In the genomic region with DNA sequence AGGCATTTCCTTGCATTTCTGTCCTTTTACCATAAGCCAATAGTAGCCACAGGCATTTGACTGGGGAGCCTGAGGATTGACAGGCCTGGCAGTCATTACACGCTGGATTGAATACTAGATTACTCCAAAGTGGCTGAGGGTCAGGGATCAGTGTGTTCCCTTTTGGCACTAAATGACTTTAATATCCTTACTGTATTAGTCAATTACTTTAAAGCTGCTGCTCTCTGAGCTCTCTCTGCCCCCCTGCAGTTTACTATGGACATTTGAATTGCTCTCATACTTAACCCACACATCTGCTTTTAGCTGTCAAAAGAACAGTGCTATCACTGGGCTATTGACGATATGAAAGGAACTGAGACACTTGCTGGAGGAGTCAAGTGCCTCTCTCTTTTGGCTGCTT, we compare ENCODE assay signal across 18 mouse cellular contexts.
DNase-seq lines count a peak whose midpoint lies in the region; ATAC-seq lines count a peak whose summit lies in the region.
"Had no signal": no experiment of that assay in that cellular context is flagged by ENCODE, and none has a peak within 500 bp of the region (broad histone marks: within the 10 kb centered on the region; RNA-seq: fewer than 3 reads in every experiment).

No protein-coding gene starts in this region.

- no peaks in the 10 kb centered on the region for H3K9me3 ChIP-seq in forebrain, embryonic 14.5 days (replicated peaks; ENCODE audit: control insufficient read depth, low read length)
- H3K9me3 ChIP-seq in forebrain, embryonic 16.5 days (ENCODE audit: control insufficient read depth, low read length), result no peaks in the 10 kb centered on the region
- no peaks in the 10 kb centered on the region for H3K9me3 ChIP-seq in neural tube, embryonic 12.5 days
- H3K9me3 ChIP-seq: embryonic facial prominence, embryonic 13.5 days; heart, embryonic 13.5 days; intestine, embryonic 15.5 days; stomach, embryonic 15.5 days had no signal

- H3K36me3 ChIP-seq in forebrain, embryonic 14.5 days (ENCODE audit: control insufficient read depth, insufficient read depth, low read length), result no peaks in the 10 kb centered on the region
- no peaks in the 10 kb centered on the region for H3K36me3 ChIP-seq in forebrain, embryonic 16.5 days (ENCODE audit: control insufficient read depth, insufficient read depth)
- H3K36me3 ChIP-seq in neural tube, embryonic 12.5 days, result no peaks in the 10 kb centered on the region
- H3K36me3 ChIP-seq: embryonic facial prominence, embryonic 13.5 days; heart, embryonic 13.5 days; intestine, embryonic 15.5 days; stomach, embryonic 15.5 days had no signal

- no peak overlapping the region for H3K4me2 ChIP-seq in forebrain, embryonic 14.5 days (ENCODE audit: low read length)
- H3K4me2 ChIP-seq in forebrain, embryonic 16.5 days (ENCODE audit: low read length), result no peak overlapping the region
- no peak overlapping the region for H3K4me2 ChIP-seq in neural tube, embryonic 12.5 days (replicated peaks)
- H3K4me2 ChIP-seq: embryonic facial prominence, embryonic 13.5 days; heart, embryonic 13.5 days; intestine, embryonic 15.5 days; stomach, embryonic 15.5 days had no signal

- peak; percentile 33 for DNase-seq in forebrain, embryonic 14.5 days (ENCODE audit: low spot score)
- DNase-seq in neural tube, embryonic 10.5 days (ENCODE audit: extremely low spot score, low spot score), result no peak
- peak; percentile 43 for DNase-seq in mesoderm, embryonic 11.5 days (ENCODE audit: low read depth, low spot score)
- DNase-seq in cerebellum, postnatal 36 days, result no peak
- DNase-seq in MN1 (ENCODE audit: low spot score), result no peak
- no peak for DNase-seq in adipocyte (ENCODE audit: low spot score)
- DNase-seq: cerebellum, adult 9-11 months; heart, postnatal 36 days; lung, adult 2 months had no signal

- no peaks in the 10 kb centered on the region for H3K27me3 ChIP-seq in forebrain, embryonic 14.5 days (replicated peaks; ENCODE audit: control insufficient read depth, insufficient read depth, low read length)
- H3K27me3 ChIP-seq in forebrain, embryonic 16.5 days (replicated peaks; ENCODE audit: control insufficient read depth, insufficient read depth, low read length), result no peaks in the 10 kb centered on the region
- no peaks in the 10 kb centered on the region for H3K27me3 ChIP-seq in neural tube, embryonic 12.5 days (replicated peaks)
- H3K27me3 ChIP-seq: embryonic facial prominence, embryonic 13.5 days; heart, embryonic 13.5 days; intestine, embryonic 15.5 days; stomach, embryonic 15.5 days had no signal

- ATAC-seq in forebrain, embryonic 14.5 days, result no peak
- ATAC-seq in forebrain, embryonic 16.5 days, result no peak
- peak; percentile 74; the same call in 1 of the 2 replicates for ATAC-seq in neural tube, embryonic 12.5 days (ENCODE audit: low FRiP score, low read depth)
- ATAC-seq: intestine, embryonic 15.5 days had no signal

- H3K4me1 ChIP-seq in forebrain, embryonic 14.5 days (ENCODE audit: control insufficient read depth, insufficient read depth, low read length), result no peaks in the 10 kb centered on the region
- no peaks in the 10 kb centered on the region for H3K4me1 ChIP-seq in forebrain, embryonic 16.5 days (replicated peaks; ENCODE audit: control insufficient read depth, insufficient read depth, low read length)
- no peaks in the 10 kb centered on the region for H3K4me1 ChIP-seq in neural tube, embryonic 12.5 days
- H3K4me1 ChIP-seq: embryonic facial prominence, embryonic 13.5 days; heart, embryonic 13.5 days; intestine, embryonic 15.5 days; stomach, embryonic 15.5 days had no signal

- H3K27ac ChIP-seq in forebrain, embryonic 14.5 days (ENCODE audit: low read depth, low read length), result no peak overlapping the region
- no peak overlapping the region for H3K27ac ChIP-seq in forebrain, embryonic 16.5 days (ENCODE audit: low read length)
- no peak overlapping the region for H3K27ac ChIP-seq in neural tube, embryonic 12.5 days
- H3K27ac ChIP-seq: embryonic facial prominence, embryonic 13.5 days; heart, embryonic 13.5 days; intestine, embryonic 15.5 days; kidney, postnatal 0 days; layer of hippocampus, adult 2 months; macrophage; stomach, embryonic 15.5 days had no signal

- H3K9ac ChIP-seq in forebrain, embryonic 14.5 days (ENCODE audit: low read length), result no peak overlapping the region
- H3K9ac ChIP-seq in forebrain, embryonic 16.5 days (replicated peaks; ENCODE audit: low read depth, low read length), result no peak overlapping the region
- H3K9ac ChIP-seq in neural tube, embryonic 12.5 days, result no peak overlapping the region
- H3K9ac ChIP-seq: embryonic facial prominence, embryonic 13.5 days; heart, embryonic 13.5 days; intestine, embryonic 15.5 days; stomach, embryonic 15.5 days had no signal

- WGBS in forebrain, embryonic 14.5 days, result 40% methylated on average over 2 of the region's 2 CpGs
- 40% methylated on average over 2 of the region's 2 CpGs for WGBS in forebrain, embryonic 16.5 days
- 21% methylated on average over 2 of the region's 2 CpGs for WGBS in neural tube, embryonic 12.5 days

- H3K4me3 ChIP-seq in forebrain, embryonic 14.5 days (ENCODE audit: low read depth, low read length), result no peak overlapping the region
- no peak overlapping the region for H3K4me3 ChIP-seq in forebrain, embryonic 16.5 days (replicated peaks; ENCODE audit: low read length)
- no peak overlapping the region for H3K4me3 ChIP-seq in neural tube, embryonic 12.5 days
- H3K4me3 ChIP-seq: embryonic facial prominence, embryonic 13.5 days; heart, embryonic 13.5 days; intestine, embryonic 15.5 days; layer of hippocampus, adult 2 months; stomach, embryonic 15.5 days had no signal

Comparison
In these comparisons a context has a peak if more than half of its experiments do, and no peak if none do; other contexts are left out.
1. DNase-seq: peak in forebrain, embryonic 14.5 days (single experiment) and mesoderm, embryonic 11.5 days (single experiment); none in neural tube, embryonic 10.5 days (single experiment), cerebellum, postnatal 36 days (0 of 2), MN1 (single experiment) and adipocyte (single experiment).